Mouse (Mus musculus) T-cell, adult 2 months (primary cell): ENCODE results near the gene Mbip.
A peak's percentile ranks its signal among the peaks of the same experiment; 100 is the strongest.

Experiments
- DNase-seq: peaks from one replicate; pipeline ENCODE4 v3.0.0; 2022; ENCODE audit warnings: low spot score

The Mbip gene

DNA sequence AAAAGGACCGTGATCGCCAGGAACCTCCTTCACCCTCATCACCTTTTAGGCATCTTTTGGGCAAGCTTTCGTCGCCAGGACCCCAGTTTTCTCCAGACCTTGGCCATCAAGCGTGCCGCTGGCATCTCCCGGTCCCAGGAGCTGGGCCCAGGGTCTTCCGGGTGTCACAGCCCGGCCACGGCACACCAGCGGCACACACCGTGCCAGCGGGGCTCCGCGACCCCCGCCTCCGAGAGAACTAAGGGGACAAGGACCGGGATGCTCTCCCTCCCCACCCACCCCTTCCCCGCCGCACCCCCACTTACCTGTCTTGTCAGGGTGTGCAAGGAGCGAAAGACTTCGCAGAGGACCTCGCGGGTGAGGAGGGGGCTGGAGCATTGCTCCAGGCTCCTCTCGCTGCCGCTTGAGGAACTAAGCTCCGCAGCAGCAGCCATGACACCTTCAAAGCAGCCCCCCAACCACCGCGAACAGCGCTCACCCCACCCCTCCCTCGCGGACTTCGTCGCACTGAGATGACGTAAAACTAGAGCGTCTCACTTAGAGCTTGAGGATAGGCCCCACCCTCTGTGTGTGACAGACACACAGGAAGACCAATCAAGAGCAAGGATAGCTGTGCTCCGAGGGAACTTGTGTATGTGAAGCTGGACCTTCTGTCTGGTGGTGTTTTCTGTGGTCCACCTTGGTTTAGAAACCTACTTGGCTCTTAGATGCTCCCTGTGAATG is at the start of gene Mbip:
Gene Mbip (minus strand): TSS at position 528 of the 723 bp plus-strand sequence.
- DNase-seq, result peak; percentile 96

- DNase-seq, result no peak
Measured at GRCm38 (mm10) chr12:56387647-56388205, 42.0 kb upstream of the Mbip start.

DNA sequence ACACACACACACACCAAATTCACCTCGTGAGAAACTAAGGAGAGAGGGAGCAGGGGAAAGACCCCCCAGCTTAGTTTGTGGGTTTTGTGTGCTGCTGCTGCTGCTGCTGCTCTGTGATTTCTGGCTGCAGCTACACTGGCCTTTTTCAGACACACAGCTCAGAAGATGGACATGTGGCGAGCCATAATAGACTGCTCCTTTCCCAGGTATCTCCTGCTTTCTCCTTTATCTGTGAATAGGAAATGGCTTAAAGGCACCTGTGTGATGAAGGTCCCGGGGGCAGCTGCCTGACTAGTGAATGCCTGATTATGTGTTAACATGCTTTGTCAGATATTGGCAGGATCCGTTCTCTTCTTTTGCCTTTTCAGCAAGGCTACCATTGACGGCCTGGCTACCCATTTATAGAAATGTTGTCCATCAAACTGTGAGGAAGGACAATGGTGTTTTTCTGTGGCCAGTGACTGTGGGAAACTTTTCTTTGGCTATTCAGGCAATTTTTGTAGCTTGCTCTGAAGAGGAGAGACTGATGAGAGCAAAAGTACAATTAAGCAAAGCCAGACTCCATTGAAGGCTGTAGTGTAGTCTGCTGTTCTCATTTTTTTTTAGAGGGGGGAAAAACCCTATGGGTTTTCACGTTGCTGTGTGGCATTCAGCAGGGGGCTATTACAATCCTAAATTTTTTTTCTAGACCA is 41.4 kb upstream of the Mbip start:
- no peak for DNase-seq

- no peak for DNase-seq
Measured at GRCm38 (mm10) chr12:56344771-56345314, 851 bp downstream of the Mbip start.

DNA sequence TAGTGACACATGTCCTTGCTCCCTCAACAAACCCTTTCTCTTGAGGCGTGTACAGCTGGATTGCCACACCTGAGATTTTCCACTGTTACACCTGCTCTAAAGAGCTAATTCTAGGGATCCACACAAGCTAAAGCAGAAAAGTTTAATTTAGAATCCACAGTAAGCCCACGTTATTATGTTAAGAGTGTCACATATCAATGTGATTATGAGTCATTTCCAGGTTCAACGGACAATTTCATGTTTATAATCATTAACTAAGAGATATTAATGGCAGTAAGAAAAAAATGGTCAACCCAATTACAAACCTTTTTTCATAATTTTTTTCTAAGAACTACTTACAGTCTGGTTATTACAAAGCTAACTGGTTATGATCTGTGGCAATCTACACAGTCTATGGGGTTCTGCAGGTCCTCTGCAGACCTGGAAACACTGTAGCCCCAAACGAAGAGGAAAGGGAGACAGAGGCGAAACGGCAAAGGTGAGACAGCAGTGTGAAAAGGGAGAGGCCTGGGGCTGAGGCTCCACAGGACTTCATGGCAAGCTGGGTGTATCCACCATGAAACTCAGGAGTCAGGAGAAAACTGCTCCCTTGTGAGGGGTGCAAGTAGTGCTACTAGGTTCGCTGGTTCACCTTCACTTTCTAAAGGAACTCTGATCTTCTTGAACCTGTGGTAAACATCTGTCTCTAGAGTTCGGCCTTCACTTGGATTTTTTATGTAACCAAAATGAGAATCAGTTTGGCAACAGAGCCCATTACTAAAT is 6.2 kb downstream of the Mbip start:
- no peak for DNase-seq

- DNase-seq, result no peak
Measured at GRCm38 (mm10) chr12:56333461-56333860, 12.2 kb downstream of the Mbip start.

DNA sequence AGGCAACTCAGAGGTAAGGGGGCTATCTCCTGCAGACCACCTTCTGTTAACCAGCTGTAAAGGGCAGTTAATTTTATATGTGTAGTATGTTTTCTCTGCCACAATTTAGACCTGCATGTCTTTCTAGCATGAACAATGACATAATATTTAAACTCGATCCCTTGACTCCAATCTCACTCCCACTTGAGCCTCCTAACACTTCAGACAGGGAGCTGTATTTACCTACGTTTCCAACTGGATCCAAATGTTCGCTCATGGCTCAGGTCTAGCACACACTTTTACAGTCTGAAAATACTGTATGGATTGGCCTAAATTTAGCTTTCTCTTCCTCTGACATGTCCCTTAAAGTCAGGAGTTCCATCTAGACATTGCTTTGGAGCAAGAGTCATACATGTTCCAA is 13.2 kb downstream of the Mbip start:
- no peak for DNase-seq

GRCm38 (mm10) chr12:56327448-56327998 is 18.2 kb downstream of the Mbip start:
- no peak for DNase-seq

GRCm38 (mm10) chr12:56325851-56326250 is 19.8 kb downstream of the Mbip start:
- DNase-seq, result no peak

DNA sequence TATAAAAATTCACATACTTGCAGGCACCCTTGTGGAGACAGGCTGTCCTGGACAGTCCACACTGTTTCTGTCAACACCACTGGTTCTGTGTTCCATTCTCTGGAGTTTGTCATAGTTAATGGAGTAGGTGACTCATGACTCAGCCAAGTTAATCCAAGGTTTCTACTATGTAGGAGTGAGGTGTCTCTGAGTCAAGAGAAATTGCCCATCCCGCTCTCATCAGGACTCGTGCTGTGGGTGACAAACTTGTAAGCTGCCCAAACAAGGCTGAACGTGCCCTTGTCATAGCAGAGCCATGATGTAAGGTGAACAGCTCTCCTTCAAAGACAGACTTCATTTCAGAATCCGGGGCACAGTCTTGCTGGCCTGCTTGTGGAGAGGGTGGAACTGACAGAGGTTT is 26.8 kb downstream of the Mbip start:
- no peak for DNase-seq

DNA sequence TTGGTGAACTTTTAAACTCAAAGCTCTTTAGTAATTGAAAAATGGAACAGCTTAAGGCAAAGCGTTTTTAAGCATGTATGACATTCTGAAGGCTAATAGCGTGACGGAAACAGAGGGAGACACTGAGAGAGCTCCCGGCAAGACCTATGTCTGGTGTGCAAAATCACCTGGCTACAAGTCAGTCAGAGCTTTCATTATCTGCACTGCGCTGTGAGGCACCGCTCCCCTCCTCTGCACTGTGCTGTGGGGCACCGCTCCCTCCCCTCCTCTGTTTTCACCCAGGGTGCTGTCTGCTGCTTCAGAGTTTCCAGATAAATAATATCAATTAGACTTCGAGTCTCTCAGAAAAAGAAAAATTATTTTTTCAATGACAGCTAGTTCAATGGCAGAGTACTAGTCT is 27.6 kb downstream of the Mbip start:
- DNase-seq, result no peak

DNA sequence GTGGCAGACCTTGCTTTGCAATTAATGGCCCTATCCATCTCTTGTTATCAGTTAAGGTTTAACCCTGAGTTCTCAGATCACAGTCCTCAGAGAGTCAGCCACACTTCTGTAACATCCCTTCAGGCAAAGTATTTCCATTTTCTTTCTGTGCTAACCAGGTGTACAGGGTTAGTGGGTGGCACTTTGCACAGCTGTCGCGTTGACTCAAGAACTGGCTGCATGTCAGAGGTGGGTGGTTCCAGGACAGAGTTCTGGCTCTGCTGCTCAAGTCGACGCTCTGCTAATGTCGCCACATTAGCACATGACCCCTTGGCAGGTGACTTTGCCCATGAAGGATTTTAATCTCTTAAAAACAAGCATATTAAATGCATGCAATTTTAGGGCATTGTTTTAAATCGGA is 39.9 kb downstream of the Mbip start:
- DNase-seq, result no peak

GRCm38 (mm10) chr12:56302321-56303017 is 43.2 kb downstream of the Mbip start:
- no peak for DNase-seq

GRCm38 (mm10) chr12:56301487-56302293 is 44.0 kb downstream of the Mbip start:
- no peak for DNase-seq

- no peak for DNase-seq
Measured at GRCm38 (mm10) chr12:56299610-56300009, 46.1 kb downstream of the Mbip start.

DNA sequence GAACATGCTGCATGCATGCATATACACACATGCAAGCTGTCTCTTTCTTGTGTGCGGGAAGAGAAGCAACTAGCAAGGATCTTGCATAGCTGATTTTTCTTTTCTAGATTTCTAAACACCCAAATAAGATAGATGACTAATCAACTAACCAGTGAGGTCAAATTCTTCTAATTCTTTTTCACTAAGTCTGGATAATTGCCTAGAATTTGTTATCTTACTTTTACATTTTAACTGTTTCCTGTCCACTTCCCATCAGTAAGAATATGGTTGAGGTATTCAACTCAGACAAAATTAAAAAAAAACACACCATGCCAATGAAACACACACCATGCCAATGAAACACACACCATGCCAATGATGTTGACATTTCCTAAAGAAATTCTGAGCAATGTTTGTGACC is 46.8 kb downstream of the Mbip start:
- DNase-seq, result no peak

DNA sequence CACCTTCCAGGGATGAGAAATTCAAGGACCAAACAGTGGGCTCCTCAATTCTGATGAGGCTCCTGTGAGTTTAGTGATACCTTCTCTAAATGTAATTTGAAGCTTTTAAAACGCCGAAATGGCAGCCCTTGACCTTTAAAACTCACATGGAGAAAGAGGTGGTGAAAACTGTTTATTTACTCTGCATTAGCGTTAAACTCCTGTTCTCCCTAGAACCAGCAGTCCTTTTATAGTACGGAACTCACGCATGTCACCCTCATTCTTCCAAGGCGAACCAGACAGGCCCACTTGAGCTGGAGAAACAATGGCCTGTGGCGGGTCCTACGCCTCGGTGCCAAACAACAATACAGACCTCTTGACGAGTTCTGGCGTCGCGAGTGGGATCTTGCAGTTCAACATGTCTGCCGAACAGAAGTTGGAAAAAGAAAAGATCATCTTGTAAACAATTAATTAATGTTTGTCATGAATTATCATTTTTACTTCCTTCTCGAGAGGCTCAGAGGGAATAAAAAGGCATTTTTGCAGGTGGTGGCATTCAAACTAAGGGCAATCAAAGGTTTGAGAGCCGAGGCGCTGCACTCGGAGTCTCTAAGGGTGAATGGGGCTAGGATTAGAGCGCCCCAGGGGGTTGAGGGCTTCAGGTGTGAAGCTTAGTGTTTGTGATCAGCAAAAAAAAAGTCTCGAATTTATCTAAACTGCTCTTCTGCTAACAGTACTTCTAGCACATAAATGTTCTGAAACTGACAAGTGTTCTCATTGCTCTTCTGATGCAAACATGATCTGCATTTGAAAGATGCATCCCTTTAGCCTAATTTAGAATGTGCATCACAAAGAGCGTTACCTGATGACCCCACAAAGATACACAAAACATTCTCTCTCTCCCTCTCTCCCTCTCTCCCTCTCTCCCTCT is 47.5 kb downstream of the Mbip start:
- DNase-seq, result no peak

- no peak for DNase-seq
Measured at GRCm38 (mm10) chr12:56297099-56297498, 48.6 kb downstream of the Mbip start.

DNA sequence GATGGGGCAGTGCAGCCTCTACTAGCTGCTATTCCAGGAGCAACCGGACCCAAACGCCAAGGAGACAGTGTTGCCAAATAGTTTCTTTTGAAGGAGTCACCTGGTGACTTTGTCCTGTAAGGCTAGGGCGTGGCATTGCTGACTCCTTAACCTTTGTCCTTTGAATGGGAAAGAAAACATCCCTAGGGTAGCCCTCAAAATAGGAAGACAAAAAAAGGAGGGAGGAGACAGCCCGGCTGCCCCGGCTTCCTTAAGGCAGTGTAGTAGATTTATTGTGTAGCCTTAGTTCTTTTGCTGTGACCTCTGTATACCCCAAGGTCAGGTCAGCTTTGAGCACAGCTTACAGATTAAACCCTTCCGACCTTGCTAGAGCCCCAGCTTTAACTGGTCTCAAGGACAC is 49.2 kb downstream of the Mbip start:
- no peak for DNase-seq

- DNase-seq, result no peak
Measured at GRCm38 (mm10) chr12:56295160-56295559, 50.5 kb downstream of the Mbip start.
